Mouse (Mus musculus) thymus, postnatal 4 days (tissue): Measurements from ENCODE around the gene Lrrk2.

ENCODE experiments used
- DNase-seq: peaks from one replicate; pipeline ENCODE4 v3.0.0; 2021

Gene Lrrk2

GRCm38 (mm10) chr15:91690648-91691047 is 17.7 kb downstream of the Lrrk2 start:
- DNase-seq = no peak

GRCm38 (mm10) chr15:91693051-91693450 is 20.1 kb downstream of the Lrrk2 start:
- DNase-seq = no peak

- DNase-seq = no peak
Observed at GRCm38 (mm10) chr15:91693856-91694255, 20.9 kb downstream of the Lrrk2 start.

- no peak for DNase-seq
Observed at GRCm38 (mm10) chr15:91700841-91701240, 27.9 kb downstream of the Lrrk2 start.

- DNase-seq = no peak
Observed at GRCm38 (mm10) chr15:91702991-91703715, 30.2 kb downstream of the Lrrk2 start.

- DNase-seq = no peak
Observed at GRCm38 (mm10) chr15:91704091-91704490, 31.1 kb downstream of the Lrrk2 start.

GRCm38 (mm10) chr15:91709207-91710130 is 36.5 kb downstream of the Lrrk2 start:
- peak; percentile 15 for DNase-seq

- DNase-seq = no peak
Observed at GRCm38 (mm10) chr15:91735216-91735922, 62.4 kb downstream of the Lrrk2 start.

GRCm38 (mm10) chr15:91736791-91737533 is 64.0 kb downstream of the Lrrk2 start:
- peak; percentile 82 for DNase-seq

- DNase-seq = no peak
Observed at GRCm38 (mm10) chr15:91738808-91739207, 65.8 kb downstream of the Lrrk2 start.

GRCm38 (mm10) chr15:91745501-91745900 is 72.5 kb downstream of the Lrrk2 start:
- DNase-seq = no peak

GRCm38 (mm10) chr15:91752111-91752510 is 79.1 kb downstream of the Lrrk2 start:
- DNase-seq = peak; percentile 70

- no peak for DNase-seq
Observed at GRCm38 (mm10) chr15:91753378-91754080, 80.6 kb downstream of the Lrrk2 start.

- peak; percentile 76 for DNase-seq
Observed at GRCm38 (mm10) chr15:91754546-91754945, 81.6 kb downstream of the Lrrk2 start.

- DNase-seq = no peak
Observed at GRCm38 (mm10) chr15:91755756-91756155, 82.8 kb downstream of the Lrrk2 start.

- DNase-seq = no peak
Observed at GRCm38 (mm10) chr15:91772041-91772440, 99.1 kb downstream of the Lrrk2 start.

GRCm38 (mm10) chr15:91779166-91779565 is 106.2 kb downstream of the Lrrk2 start:
- DNase-seq = peak; percentile 9

GRCm38 (mm10) chr15:91781172-91781571 is 108.2 kb downstream of the Lrrk2 start:
- DNase-seq = peak; percentile 39

- no peak for DNase-seq
Observed at GRCm38 (mm10) chr15:91788338-91788737, 115.4 kb downstream of the Lrrk2 start.

- no peak for DNase-seq
Observed at GRCm38 (mm10) chr15:91806463-91806862, 133.5 kb downstream of the Lrrk2 start.

- DNase-seq = no peak
Observed at GRCm38 (mm10) chr15:91835319-91835718, 162.3 kb downstream of the Lrrk2 start.

GRCm38 (mm10) chr15:91837965-91838364 is 165.0 kb downstream of the Lrrk2 start, which contains the start of gene Smgc:
TSS of gene Smgc (plus strand) at chr15:91838265.
- no peak for DNase-seq
